Mouse (Mus musculus) CD4-positive, CD25-positive, alpha-beta regulatory T cell, adult 4 months (primary cell): ENCODE measurements around the gene Lrrc31. TPM values are rescaled to one million over a fixed set of nuclear protein-coding genes. Genes with fewer than 3 reads are reported as not detected.
"Not testable (repeated sequence)": the region's sequence is repeated elsewhere in the genome, so short reads cannot be mapped to it uniquely, and the experiment has no call there.

Source experiments
- ATAC-seq: one replicate; pipeline ENCODE4 v1.8.0; 2017
- polyA plus RNA-seq, 2 experiments: library from polyadenylated mRNA; unstranded; fragments of 100-300 nt; shearing (Covaris generic); gene quantifications; one replicate each; pipeline ENCODE4 v1.2.1; 2017

Gene Lrrc31
- polyA plus RNA-seq, result under 1 TPM in 1 of 2 experiments, not detected in 1; 0.27 TPM

- not testable (repeated sequence) for ATAC-seq
Observed at GRCm38 (mm10) chr3:30699711-30700505, at the start of gene Lrrc31. Gene Lrrc31 (minus strand): TSS chr3:30699843.

GRCm38 (mm10) chr3:30748316-30748715 is 48.7 kb upstream of the Lrrc31 start:
- no peak for ATAC-seq

GRCm38 (mm10) chr3:30746006-30746405 is 46.4 kb upstream of the Lrrc31 start, which contains the start of gene Samd7:
Gene Samd7 (plus strand): TSS chr3:30746293.
- ATAC-seq, result no peak

- no peak for ATAC-seq
Observed at GRCm38 (mm10) chr3:30742891-30743290, 43.2 kb upstream of the Lrrc31 start.

- no peak for ATAC-seq
Observed at GRCm38 (mm10) chr3:30741306-30741705, 41.7 kb upstream of the Lrrc31 start.

GRCm38 (mm10) chr3:30736809-30737208 is 37.2 kb upstream of the Lrrc31 start:
- no peak for ATAC-seq

GRCm38 (mm10) chr3:30729046-30729445 is 29.4 kb upstream of the Lrrc31 start:
- ATAC-seq, result no peak

GRCm38 (mm10) chr3:30727209-30727608 is 27.6 kb upstream of the Lrrc31 start:
- ATAC-seq, result no peak

GRCm38 (mm10) chr3:30725514-30725913 is 25.9 kb upstream of the Lrrc31 start:
- ATAC-seq, result no peak

GRCm38 (mm10) chr3:30724848-30725465 is 25.3 kb upstream of the Lrrc31 start:
- ATAC-seq, result no peak

GRCm38 (mm10) chr3:30724105-30724824 is 24.6 kb upstream of the Lrrc31 start:
- no peak for ATAC-seq

- ATAC-seq, result no peak
Observed at GRCm38 (mm10) chr3:30723179-30723578, 23.5 kb upstream of the Lrrc31 start.

GRCm38 (mm10) chr3:30722461-30722860 is 22.8 kb upstream of the Lrrc31 start:
- no peak for ATAC-seq

GRCm38 (mm10) chr3:30722036-30722435 is 22.4 kb upstream of the Lrrc31 start:
- no peak for ATAC-seq

- no peak for ATAC-seq
Observed at GRCm38 (mm10) chr3:30718649-30719048, 19.0 kb upstream of the Lrrc31 start.

GRCm38 (mm10) chr3:30713334-30713733 is 13.7 kb upstream of the Lrrc31 start:
- ATAC-seq, result no peak

- ATAC-seq, result no peak
Observed at GRCm38 (mm10) chr3:30710191-30710590, 10.5 kb upstream of the Lrrc31 start.

GRCm38 (mm10) chr3:30706614-30707276 is 7.1 kb upstream of the Lrrc31 start:
- no peak for ATAC-seq

GRCm38 (mm10) chr3:30705977-30706376 is 6.3 kb upstream of the Lrrc31 start:
- ATAC-seq, result no peak

- no peak for ATAC-seq
Observed at GRCm38 (mm10) chr3:30697891-30698290, 1.8 kb downstream of the Lrrc31 start.

GRCm38 (mm10) chr3:30696346-30696745 is 3.3 kb downstream of the Lrrc31 start:
- ATAC-seq, result no peak

GRCm38 (mm10) chr3:30695661-30696060 is 4.0 kb downstream of the Lrrc31 start:
- no peak for ATAC-seq

GRCm38 (mm10) chr3:30690976-30691375 is 8.7 kb downstream of the Lrrc31 start:
- ATAC-seq, result no peak
